Mouse (Mus musculus) cerebellum, adult 2 months (tissue): ENCODE results near the gene Mier2.

Experiments
- CTCF ChIP-seq: fragments of 200-500 bp; IDR thresholded peaks from 2 replicates; pipeline ENCODE4 v1.5.1; 2011; ENCODE audit warnings: low read depth, mild to moderate bottlenecking, control low read depth, low read length, moderate library complexity, borderline replicate concordance; ENCODE audit not compliant: insufficient read depth
- POLR2A ChIP-seq: fragments of 200-500 bp; IDR thresholded peaks from 2 replicates; pipeline ENCODE4 v1.6.1; 2011; ENCODE audit warnings: low read length, control low read depth, borderline replicate concordance; ENCODE audit not compliant: insufficient read depth

- TF ChIP-seq CTCF (no peak), POLR2A (no peak)
These were observed 39.1 kb upstream of the Mier2 start for GRCm38 (mm10) chr10:79594111-79594510.
